Mouse (Mus musculus) adrenal gland (tissue): ENCODE measurements around the gene Htt.
"Not testable (repeated sequence)": the region's sequence is repeated elsewhere in the genome, so short reads cannot be mapped to it uniquely, and the experiment has no call there.

Experiments used
- intact Hi-C: fragments of 180-260 bp; cut with DNase I; formaldehyde crosslinking; loops from one replicate; pipeline ENCODE4 v1.15.1; 2025
- long read RNA-seq, 2 experiments: library from polyadenylated mRNA; unstranded; transcript quantifications; one replicate each; pipeline ENCODE4 v2.0.0; 2020; ENCODE audit warnings: borderline replicate concordance in 1 of 2; ENCODE audit not compliant: insufficient replicate concordance in 1 of 2

The Htt gene
- long read RNA-seq, experiment 1, partial matches to known transcripts = 7 of 9 reads
- long read RNA-seq, experiment 1, other reads (novel, unspliced or antisense) = 2 of 9 reads
- long read RNA-seq, experiment 2, partial matches to known transcripts = 14 of 15 reads
- long read RNA-seq, experiment 2, other reads (novel, unspliced or antisense) = 1 of 15 reads

- intact Hi-C loops = loop anchor here (5.0 kb wide), 1 partner anchor 99 kb away; the partner anchor contains the start of genes Grk4 and Nop14
These were observed at the start of gene Htt for GRCm38 (mm10) chr5:34761509-34761908. Htt (plus strand) TSS chr5:34761740.

GRCm38 (mm10) chr5:34714371-34714770, 47.2 kb upstream of the Htt start:
- intact Hi-C loops = not testable (repeated sequence)

- intact Hi-C loops = no loop called here
These were observed 46.7 kb upstream of the Htt start for GRCm38 (mm10) chr5:34714816-34715215.

- intact Hi-C loops = no loop called here
These were observed 32.4 kb upstream of the Htt start for GRCm38 (mm10) chr5:34729141-34729540.

- intact Hi-C loops = no loop called here
These were observed 31.3 kb upstream of the Htt start for GRCm38 (mm10) chr5:34730255-34730654.

GRCm38 (mm10) chr5:34751477-34751876, 10.1 kb upstream of the Htt start:
- intact Hi-C loops = no loop called here

DNA sequence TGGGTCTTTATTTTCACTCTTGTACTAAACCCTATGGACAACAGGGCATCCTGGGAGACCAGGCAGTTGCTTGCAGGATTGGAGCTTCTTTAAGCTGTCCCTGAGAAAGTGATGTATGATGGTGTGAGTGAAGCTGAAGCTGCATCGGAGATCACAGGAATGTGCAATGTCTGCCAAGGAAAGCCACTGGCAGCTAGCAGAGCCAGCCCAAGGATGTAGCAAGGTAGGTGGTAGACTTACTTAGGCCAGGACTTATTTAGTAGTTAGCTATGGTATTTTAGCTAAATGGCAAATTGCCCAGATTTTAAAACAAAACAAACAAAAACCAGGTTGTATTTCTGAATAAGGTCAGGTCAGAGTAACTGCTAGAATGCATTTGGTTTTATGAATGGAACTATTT, 2.8 kb upstream of the Htt start:
- intact Hi-C loops = no loop called here

DNA sequence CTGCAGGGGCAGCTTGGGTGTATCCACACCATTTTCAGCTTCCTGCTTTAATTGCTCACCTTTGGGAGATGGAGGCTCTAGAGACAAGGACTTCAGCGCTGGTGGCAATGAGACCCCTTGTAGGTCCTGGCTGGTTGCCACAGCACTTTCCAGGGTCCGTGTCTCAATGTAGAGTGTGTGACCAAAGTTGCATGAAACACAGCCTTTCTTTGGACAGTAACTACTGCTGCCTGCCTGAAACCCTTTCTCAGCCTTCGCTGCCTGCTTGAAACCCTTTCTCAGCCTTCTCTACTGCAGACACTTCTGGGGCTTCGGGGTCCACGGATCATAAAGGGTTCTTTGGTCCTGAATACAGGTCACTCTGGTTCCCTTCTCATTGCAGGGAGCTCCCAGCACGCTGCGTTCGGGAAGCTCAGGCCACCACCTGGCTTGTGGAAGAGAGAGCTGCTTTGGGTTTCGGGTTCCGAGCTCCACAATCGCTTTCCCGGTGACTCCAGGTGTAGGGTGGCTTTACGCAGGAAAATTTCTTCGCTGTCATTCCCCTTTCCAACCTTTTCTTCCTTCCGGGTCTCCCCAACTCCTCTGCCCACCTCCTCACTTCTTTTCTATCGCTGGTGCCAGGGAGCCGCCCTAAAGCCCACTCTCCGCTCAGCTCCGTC, 561 bp upstream of the Htt start:
- intact Hi-C loops = loop anchor here (5.0 kb wide), 1 partner anchor 99 kb away; the partner anchor contains the start of genes Grk4 and Nop14

- intact Hi-C loops = loop anchor here (5.0 kb wide), 1 partner anchor 100 kb away; the partner anchor contains the start of genes Grk4 and Nop14
These were observed 533 bp downstream of the Htt start for GRCm38 (mm10) chr5:34761934-34762611.

DNA sequence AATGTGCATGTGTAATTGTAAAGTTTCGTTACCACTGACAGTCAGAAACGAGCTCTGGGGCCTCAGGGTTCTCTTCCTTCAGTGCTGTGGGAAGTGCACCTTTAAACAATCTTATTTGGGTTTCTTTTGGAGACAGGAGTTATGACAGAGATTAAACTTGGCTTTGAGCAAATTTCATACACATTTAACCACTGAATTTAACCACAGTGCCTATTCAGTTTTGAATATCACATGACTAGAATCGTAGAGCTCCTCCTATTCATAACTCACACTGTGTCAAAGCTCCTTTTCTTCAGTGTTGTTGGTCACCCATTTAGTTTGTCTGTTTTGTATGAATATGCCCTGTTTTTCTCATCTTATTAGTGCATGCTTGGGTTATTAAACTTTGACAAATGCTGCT, 10.3 kb downstream of the Htt start:
- intact Hi-C loops = no loop called here

- intact Hi-C loops = no loop called here
These were observed 11.2 kb downstream of the Htt start for GRCm38 (mm10) chr5:34772696-34773245.

DNA sequence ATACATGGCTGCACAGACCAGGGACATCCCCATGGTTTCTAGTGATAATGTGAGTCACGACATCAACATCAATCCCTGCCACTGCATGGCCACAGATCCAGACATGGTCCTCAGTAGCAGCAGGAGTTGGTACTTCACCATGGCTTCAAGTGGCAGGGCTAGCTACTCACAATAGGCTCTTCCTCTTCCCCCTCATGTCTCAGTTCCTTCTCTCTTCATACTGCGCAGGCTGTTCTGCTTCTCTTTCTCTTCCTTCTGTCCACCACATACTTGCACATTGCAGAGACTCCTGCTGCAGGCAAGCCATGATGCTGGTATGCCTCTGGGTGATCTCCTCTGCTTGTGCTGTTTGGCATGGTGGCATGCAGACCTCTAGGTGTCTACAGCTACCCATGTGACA, 11.9 kb downstream of the Htt start:
- intact Hi-C loops = no loop called here

DNA sequence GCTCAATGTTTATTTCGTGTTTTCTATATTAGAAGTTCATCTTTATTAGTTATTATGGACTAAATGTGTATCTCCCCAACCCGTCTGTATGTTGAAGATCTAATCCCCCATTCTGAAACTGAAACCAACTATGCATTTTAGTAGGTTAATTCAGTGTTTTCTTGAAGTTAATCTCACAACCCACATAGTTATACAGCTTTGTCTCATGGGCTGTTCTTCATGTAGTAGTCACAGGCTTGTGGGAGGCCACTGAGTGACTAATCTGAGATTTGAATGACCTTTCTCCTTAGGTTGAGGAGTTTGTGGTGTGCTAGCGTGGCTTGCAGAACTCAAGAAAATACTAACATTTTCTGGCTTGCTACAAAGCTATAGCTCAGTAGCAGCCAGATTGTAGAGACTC, 23.5 kb downstream of the Htt start:
- intact Hi-C loops = no loop called here

GRCm38 (mm10) chr5:34791141-34791540, 29.6 kb downstream of the Htt start:
- intact Hi-C loops = no loop called here

DNA sequence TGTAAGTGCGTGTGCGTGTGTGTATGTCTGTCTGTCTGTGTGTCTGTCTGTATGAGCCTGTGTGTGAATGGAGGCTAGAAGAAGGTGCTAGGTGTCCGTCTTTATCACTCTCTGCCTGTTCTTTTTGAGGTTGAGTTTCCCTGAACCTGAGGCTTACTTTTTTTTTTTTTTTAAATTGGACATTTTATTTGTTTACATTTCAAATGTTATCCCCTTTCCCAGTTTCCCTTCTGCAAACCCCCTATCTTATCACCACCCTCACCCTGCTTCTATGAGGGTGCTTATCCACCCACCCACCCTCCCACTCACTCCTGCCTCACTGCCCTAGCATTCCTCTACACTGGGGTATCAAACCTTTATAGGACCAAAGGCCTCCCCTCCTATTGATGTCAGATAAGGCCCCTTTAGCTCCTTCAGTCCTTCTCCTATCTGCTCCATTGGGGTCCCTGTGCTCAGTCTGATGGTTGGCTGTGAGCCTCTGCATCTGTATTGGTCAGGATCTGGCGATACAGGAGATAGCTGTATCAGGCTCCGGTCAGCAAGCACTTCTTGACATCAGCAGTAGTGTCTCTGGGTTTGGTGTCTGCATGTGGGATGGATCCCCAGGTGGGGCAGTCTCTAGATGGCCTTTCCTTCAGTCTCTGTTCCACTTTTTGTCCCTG, 38.9 kb downstream of the Htt start:
- intact Hi-C loops = no loop called here

DNA sequence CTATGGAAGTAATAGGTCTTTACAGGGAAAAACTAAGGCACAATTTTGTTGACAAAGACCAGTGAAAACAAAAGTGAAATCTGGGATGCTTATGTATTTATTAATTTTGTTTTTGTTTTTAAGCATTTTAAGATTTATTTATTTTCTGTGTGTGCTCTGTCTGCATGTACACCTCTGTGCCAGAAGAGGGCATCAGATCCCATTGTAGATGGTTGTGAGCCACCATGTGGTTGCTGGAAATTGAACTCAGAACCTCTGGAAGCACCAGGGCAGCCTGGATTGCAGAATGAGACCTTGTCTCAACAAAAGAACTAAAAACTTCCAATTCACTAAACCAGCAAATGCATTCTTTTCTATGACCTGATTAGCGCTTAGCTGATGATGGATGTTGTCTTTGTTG, 44.5 kb downstream of the Htt start:
- intact Hi-C loops = no loop called here

- intact Hi-C loops = no loop called here
These were observed 61.0 kb downstream of the Htt start for GRCm38 (mm10) chr5:34822431-34823149.

GRCm38 (mm10) chr5:34854079-34854478, 92.5 kb downstream of the Htt start:
- intact Hi-C loops = no loop called here

- intact Hi-C loops = no loop called here
These were observed 103.8 kb downstream of the Htt start for GRCm38 (mm10) chr5:34865367-34865766.

- intact Hi-C loops = not testable (repeated sequence)
These were observed 118.8 kb downstream of the Htt start for GRCm38 (mm10) chr5:34880307-34880706.

DNA sequence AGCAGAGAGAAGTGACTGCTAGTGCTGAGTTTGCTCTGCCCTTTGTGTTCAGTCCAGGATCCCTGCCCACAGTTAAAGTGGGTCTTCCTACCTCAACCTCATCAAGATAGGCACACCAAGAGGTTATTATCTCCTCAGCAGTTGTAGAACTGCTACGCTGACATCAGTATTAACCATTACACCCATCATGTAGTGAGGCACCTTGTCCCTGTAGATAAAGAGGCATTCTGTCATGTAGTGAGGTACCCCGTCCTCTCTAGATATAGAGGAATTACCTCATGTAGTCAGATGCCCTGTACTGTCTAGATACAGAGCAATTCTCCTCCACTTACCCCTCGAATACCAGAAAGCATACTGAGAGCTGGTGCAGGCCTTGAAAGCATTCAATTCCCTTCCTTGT, 119.5 kb downstream of the Htt start:
- intact Hi-C loops = no loop called here
